Mouse (Mus musculus) brown adipose tissue, adult 24 weeks (tissue): ENCODE data around the gene Lysmd4. TPM values are rescaled to one million over a fixed set of nuclear protein-coding genes. Genes with fewer than 3 reads are reported as not detected.

Experiments
- H3K27ac ChIP-seq: fragments of 200-500 bp; replicated peaks from 2 replicates; pipeline ENCODE4 v1.5.1; 2012; ENCODE audit warnings: low read depth, mild to moderate bottlenecking, low read length
- H3K4me1 ChIP-seq: fragments of 200-500 bp; 2 replicates; pipeline ENCODE4 v1.6.1; 2012; ENCODE audit warnings: low read length, mixed read lengths; ENCODE audit not compliant: control insufficient read depth, insufficient read depth, insufficient read length
- H3K4me3 ChIP-seq: fragments of 200-500 bp; 2 replicates; pipeline ENCODE4 v1.5.1; 2012; ENCODE audit warnings: low read depth, mild to moderate bottlenecking, low read length, moderate library complexity; ENCODE audit not compliant: insufficient read depth
- polyA plus RNA-seq: library from polyadenylated mRNA; stranded (reverse); fragments of >200 nt; gene quantifications from 2 replicates; pipeline ENCODE4 v1.2.4, GENCODE M21; 2012; ENCODE audit not compliant: missing spikeins, insufficient read depth, insufficient read length

Gene Lysmd4
- polyA plus RNA-seq, 1 experiment = 3.2 TPM

GRCm38 (mm10) chr7:67344443-67344842 lies 122.1 kb downstream of the Lysmd4 start:
- Histone ChIP-seq H3K27ac (no peak overlapping the region), H3K4me3 (no peak overlapping the region)

GRCm38 (mm10) chr7:67352989-67353388 lies 130.6 kb downstream of the Lysmd4 start:
- Histone ChIP-seq H3K4me3 (no peak overlapping the region), H3K4me1 (peaks cover 9% of the 10 kb centered on the region; the same call in 1 of the 2 replicates), H3K27ac (no peak overlapping the region)

More at GRCm38 (mm10) chr7:67344443-67344842, 122.1 kb downstream of the Lysmd4 start:
- H3K4me1 ChIP-seq = peaks cover 10% of the 10 kb centered on the region

GRCm38 (mm10) chr7:67353667-67354066 lies 131.3 kb downstream of the Lysmd4 start:
- no peak overlapping the region for H3K27ac ChIP-seq
- peaks cover 10% of the 10 kb centered on the region; the same call in 1 of the 2 replicates for H3K4me1 ChIP-seq
- no peak overlapping the region for H3K4me3 ChIP-seq

- Histone ChIP-seq H3K4me1 (peaks cover 18% of the 10 kb centered on the region; the same call in 1 of the 2 replicates), H3K4me3 (no peak overlapping the region), H3K27ac (no peak overlapping the region)
These were observed 133.5 kb downstream of the Lysmd4 start for GRCm38 (mm10) chr7:67355870-67356269.

Other genes starting within 250 kb of the Lysmd4 start
- 28.5 and 38.9 TPM in 2 replicates for gene Mef2a, start 150.3 kb downstream of the Lysmd4 start, polyA plus RNA-seq